Mouse (Mus musculus) cerebellum, adult 9-11 months (tissue): ENCODE results near the gene Rcan1.

Source experiments
- DNase-seq: peaks from one replicate; pipeline ENCODE4 v3.0.0; 2022

Rcan1 gene

GRCm38 (mm10) chr16:92467041-92467440 is 3.6 kb downstream of the Rcan1 start:
- DNase-seq = peak; percentile 41

- DNase-seq = peak; percentile 99
Measured at GRCm38 (mm10) chr16:92465642-92466526, 4.8 kb downstream of the Rcan1 start.

- no peak for DNase-seq
Measured at GRCm38 (mm10) chr16:92465226-92465625, 5.4 kb downstream of the Rcan1 start.

DNA sequence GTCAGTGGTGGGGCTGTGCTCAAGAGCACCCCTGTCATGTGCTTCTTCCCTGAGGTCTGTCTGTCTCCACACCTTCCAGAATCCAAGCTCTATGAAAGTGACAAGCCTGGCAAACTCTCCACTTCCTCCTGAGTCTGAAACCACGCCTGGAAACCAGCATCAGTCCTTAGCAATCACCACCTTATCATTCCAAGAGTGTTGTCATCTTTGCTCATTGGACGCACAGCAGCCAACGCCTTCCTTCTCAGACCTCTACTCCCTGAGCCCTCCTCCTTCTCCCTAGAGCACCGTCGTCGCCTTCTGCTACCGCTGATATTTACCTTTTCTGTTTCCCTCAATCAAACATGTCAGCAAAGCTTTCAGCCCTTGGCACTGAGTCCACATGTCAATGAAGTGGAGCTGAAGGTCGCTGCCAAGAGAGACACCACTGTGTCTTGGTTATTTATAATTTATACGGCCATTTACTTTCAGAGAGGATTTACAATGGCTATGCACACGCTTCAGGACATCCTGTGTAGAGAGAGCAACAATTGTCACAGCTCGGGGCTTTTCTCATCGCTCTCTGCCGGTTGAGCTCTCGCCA is 6.2 kb downstream of the Rcan1 start:
- no peak for DNase-seq

- no peak for DNase-seq
Measured at GRCm38 (mm10) chr16:92461412-92461811, 9.3 kb downstream of the Rcan1 start.

DNA sequence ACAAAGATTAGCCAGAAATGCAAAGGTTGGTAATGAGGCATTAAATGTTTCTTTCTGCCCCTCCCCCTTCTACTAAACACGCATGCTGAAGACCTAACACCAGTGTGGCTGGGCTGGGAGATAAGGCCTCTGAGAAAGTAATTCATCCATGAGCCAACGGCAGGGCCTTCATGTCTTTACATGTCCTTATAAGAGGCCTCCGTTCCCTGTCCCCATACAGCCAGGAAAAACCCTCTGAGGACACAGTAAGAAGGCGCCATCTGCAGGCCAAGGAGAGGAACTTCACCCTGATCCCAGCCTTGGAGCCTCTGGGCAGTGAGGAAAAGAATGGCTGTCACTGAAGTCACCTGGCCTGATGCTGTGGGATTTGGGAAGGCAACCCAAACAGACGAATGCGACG is 13.1 kb downstream of the Rcan1 start:
- DNase-seq = peak; percentile 62

GRCm38 (mm10) chr16:92455969-92456368 is 14.7 kb downstream of the Rcan1 start:
- no peak for DNase-seq

GRCm38 (mm10) chr16:92455488-92455887 is 15.2 kb downstream of the Rcan1 start:
- DNase-seq = no peak

GRCm38 (mm10) chr16:92454495-92454894 is 16.2 kb downstream of the Rcan1 start:
- no peak for DNase-seq

DNA sequence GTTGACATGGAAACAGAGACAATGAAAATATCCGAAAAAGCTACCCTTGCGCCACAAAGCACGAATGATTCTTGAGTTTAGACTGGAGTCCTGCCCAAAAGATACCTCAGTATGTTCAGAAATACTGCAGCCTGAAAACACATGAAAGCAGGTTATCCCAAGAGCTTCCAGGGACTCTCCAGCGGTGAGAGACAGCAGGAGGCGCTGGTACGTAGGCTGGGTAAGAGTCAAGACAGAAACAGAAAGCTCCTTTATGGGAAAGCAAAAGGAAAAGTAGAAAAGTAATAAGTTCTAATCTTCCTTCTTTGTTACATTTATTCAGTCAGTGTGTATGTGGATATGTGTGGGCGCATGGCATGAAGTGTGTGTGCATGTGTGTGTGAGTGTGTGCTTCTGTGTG is 16.7 kb downstream of the Rcan1 start:
- no peak for DNase-seq

DNA sequence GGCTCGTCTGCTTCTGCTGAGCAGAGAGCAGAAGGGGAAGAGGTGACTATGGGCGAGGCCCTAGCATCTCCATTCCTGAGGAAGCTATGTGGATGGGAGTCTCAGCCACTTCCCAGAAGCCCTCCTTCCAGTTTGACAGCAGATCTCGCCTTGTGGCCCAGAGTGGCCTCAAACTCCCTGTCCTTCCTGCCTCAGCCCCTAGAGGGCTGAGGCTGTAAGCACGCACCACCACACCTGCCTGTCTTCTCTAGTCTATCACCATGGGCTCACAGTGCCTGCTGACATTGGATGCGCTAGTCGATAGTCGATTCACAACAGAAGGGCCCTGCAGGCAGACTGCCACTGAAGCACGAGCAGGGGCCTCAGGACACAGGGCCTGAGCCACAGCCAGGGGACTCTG is 18.1 kb downstream of the Rcan1 start:
- no peak for DNase-seq

GRCm38 (mm10) chr16:92451516-92452072 is 19.1 kb downstream of the Rcan1 start:
- no peak for DNase-seq

GRCm38 (mm10) chr16:92450331-92450730 is 20.3 kb downstream of the Rcan1 start:
- DNase-seq = peak; percentile 50

- no peak for DNase-seq
Measured at GRCm38 (mm10) chr16:92449080-92449479, 21.6 kb downstream of the Rcan1 start.

- no peak for DNase-seq
Measured at GRCm38 (mm10) chr16:92445377-92445776, 25.3 kb downstream of the Rcan1 start.

DNA sequence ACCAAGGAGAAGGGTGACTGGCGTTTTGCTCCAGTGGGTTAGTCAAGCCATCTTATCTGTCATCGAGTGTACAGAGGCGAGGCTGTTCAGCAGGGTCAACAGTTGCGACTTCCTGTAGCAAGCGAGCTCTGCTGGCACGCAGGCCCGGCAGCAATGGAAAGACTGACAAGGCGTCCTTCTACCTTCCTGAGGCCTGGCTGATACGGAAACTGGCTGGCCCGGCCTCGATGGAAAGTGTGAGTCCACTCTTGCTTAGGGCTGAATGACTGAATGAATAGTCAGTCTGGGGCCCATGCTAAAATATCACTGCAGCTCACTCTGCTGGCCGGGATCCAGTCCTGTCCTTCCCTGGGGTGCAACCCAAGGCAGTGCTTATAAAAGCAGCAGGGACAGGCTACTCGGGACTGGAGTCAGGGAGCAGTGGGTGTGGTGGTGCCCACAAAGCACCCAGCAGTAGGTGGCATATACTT is 27.0 kb downstream of the Rcan1 start:
- DNase-seq = no peak

DNA sequence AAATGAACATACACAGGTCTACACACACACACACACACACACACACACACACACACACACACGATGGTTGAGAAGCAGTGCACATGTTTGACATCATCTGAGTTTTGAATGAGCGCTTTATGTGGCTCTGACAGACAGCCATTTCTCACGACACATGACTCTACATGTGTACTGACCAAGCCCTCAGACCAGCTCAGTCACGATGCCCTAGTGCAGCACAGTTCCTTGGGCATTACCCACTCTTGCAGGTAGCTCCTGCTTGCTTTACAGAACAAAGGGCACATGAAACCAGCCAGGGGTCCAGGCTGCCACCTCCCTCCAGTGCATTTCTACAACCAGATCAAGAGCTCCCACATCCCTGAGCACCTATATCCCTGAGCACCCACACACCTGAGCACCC is 27.7 kb downstream of the Rcan1 start:
- DNase-seq = no peak

DNA sequence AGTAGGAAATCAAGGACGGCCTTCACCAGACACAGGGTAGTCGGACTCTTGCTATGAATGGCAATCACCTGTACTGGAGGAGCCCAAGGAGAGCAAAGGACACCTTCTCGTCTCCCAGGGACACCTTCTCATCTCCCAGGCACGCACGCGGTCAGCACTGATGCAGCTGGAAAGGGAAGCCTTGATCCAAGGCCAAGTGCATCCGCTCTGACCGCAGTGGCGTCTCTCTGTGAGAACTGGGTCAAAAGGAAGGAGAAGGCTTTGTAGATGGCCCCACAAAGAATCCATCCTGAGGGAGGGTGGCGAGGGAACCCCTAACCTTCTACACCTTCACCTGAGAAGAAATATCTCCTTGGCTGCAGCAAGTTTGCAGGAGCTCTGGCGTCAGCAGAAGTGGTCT is 28.5 kb downstream of the Rcan1 start:
- DNase-seq = no peak

DNA sequence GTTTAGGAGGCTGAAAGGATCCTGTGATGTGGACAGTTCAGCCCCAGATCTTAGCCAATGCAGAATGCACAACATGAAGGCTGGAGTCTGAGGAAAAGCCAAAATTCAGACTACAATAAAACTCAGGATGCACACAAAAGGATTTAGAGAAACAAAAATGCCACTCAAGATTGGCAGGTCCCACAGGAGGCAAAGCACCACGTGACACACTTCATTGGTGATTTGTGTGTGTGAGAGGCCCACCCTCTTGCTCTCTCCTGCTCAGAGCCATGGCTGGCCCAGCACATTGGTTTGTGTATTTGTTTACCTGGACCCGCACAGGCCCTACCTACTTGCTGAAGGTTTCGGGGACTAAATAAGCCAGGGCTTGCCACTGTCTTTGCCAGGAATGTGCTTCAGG is 29.5 kb downstream of the Rcan1 start:
- no peak for DNase-seq

DNA sequence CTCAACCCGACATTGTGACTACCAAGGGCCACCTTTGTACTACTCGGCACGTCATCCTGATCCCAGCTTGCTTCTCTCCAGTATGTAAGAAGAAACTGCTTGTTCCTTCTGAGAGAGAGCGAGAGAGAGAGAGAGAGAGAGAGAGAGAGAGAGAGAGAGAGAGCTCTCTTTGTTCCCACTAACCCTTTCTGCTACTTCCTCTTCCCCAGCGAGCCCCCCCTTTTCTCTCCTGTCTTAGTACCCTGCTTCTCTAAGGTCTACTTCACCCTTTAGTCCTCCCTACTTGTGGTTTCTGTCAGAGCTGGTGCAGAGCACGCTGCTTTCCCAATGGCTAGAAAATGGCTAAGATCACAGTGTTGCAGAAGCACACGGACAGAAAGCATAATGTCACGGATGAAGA is 30.4 kb downstream of the Rcan1 start:
- no peak for DNase-seq

- DNase-seq = no peak
Measured at GRCm38 (mm10) chr16:92439775-92440174, 30.9 kb downstream of the Rcan1 start.

DNA sequence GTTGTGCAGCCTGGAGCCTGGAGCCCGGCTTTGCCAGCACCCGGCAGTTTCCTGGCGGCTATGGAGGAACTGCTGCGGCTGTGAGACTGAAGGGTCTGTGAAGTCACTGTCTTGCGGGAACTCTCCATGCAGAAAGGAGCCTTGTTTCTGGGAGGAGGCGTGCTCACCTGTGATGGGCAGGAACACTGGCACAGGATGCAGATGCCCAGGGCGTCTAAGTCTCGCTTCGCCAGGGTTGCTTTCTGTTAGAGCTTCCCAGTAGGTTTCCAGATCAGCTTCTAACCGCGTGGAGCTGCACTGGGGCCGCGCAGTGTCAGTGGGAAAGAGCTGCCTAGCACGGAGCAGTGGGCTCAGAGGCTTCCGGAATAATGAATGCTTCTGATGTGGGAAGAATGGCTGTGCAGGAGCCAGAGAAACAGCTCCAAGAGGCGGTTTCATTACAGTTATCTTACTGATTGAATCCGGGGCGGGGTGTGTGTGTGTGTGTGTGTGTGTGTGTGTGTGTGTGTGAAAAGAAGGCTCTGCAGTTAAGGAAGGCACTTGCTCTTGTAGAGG is 35.2 kb downstream of the Rcan1 start:
- no peak for DNase-seq

- DNase-seq = no peak
Measured at GRCm38 (mm10) chr16:92433176-92433575, 37.5 kb downstream of the Rcan1 start.

GRCm38 (mm10) chr16:92430731-92431130 is 39.9 kb downstream of the Rcan1 start:
- DNase-seq = no peak
